Comparison of ENCODE assay signal across 26 mouse cellular contexts in the genomic region with DNA sequence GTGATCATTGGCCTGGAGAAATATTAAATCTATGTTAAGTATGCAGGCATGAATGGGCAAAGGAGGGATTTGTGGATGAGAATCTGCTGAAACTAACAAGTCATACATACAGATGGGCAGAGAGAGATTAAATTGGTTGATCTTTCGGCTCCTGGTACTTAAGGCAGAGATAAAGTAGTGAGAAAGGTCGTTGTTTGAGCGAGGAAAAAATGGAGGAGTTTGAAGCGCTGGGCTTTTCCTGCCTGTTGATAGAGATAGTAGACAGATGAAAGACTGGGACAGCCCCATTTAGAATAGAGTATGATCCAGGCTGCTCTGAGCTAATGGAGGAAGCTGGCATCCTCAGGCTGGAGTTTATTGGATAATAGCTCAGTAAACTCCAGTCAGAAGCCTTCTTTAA.
DNase-seq lines count a peak whose midpoint lies in the region; ATAC-seq and TF ChIP-seq lines count a peak whose summit lies in the region.
"Had no signal": no experiment of that assay in that cellular context is flagged by ENCODE, and none has a peak within 500 bp of the region (broad histone marks: within the 10 kb centered on the region; RNA-seq: fewer than 3 reads in every experiment).

No protein-coding gene starts in this region.

- no peak for DNase-seq in heart, postnatal 10 days
- no peak for DNase-seq in liver, postnatal 0 days
- DNase-seq in liver, embryonic 14.5 days (ENCODE audit: low read depth in 3 of 3, low spot score in 3 of 3), result no peak
- DNase-seq in cerebellum, postnatal 36 days, result no peak
- no peak for DNase-seq in adrenal gland, postnatal 4 days (ENCODE audit: low spot score in 2 of 2)
- DNase-seq: adrenal gland, postnatal 36 days; B cell, adult 2 months; cerebellum, adult 11-12 months; cerebellum, postnatal 14 days; kidney, adult 8-10 months; kidney, postnatal 10 days; lung, adult 2 months; right cerebral cortex, postnatal 4 days; thymus, postnatal 14 days had no signal

- no peaks in the 10 kb centered on the region for H3K36me3 ChIP-seq in heart, embryonic 14.5 days (ENCODE audit: control insufficient read depth, insufficient read depth, low read length)
- peaks cover 18% of the 10 kb centered on the region for H3K36me3 ChIP-seq in liver, embryonic 12.5 days
- H3K36me3 ChIP-seq in liver, postnatal 0 days (replicated peaks; ENCODE audit: insufficient read depth, low read length), result no peaks in the 10 kb centered on the region
- peaks cover 3% of the 10 kb centered on the region; the same call in 1 of the 2 replicates for H3K36me3 ChIP-seq in liver, embryonic 14.5 days (replicated peaks; ENCODE audit: control insufficient read depth, insufficient read depth, low read depth)
- H3K36me3 ChIP-seq: G1E; intestine, embryonic 15.5 days had no signal

- no peak overlapping the region for H3K4me3 ChIP-seq in heart, embryonic 14.5 days (ENCODE audit: control insufficient read depth in 1 of 2, insufficient read depth in 1 of 2, low read depth in 1 of 2, low read length in 2 of 2)
- H3K4me3 ChIP-seq in liver, embryonic 12.5 days, result no peak overlapping the region
- no peak overlapping the region for H3K4me3 ChIP-seq in liver, postnatal 0 days (ENCODE audit: low read depth, low read length)
- no peak overlapping the region for H3K4me3 ChIP-seq in liver, embryonic 14.5 days (ENCODE audit: insufficient read depth in 1 of 2, low read depth in 2 of 2, low read length in 2 of 2)
- H3K4me3 ChIP-seq: embryonic facial prominence, embryonic 12.5 days; erythroblast, embryonic 14.5 days; forebrain, embryonic 13.5 days; hindbrain, embryonic 10.5 days; intestine, embryonic 15.5 days had no signal

- H3K27ac ChIP-seq in heart, embryonic 14.5 days (replicated peaks in 1 of 2; ENCODE audit: control insufficient read depth in 1 of 2, insufficient read depth in 1 of 2, low read depth in 2 of 2, low read length in 2 of 2), result peak overlapping the region; percentile 31 to 49; a peak in 3 of 4 replicates
- H3K27ac ChIP-seq in liver, embryonic 12.5 days, result no peak overlapping the region
- H3K27ac ChIP-seq in liver, postnatal 0 days (ENCODE audit: low read depth), result no peak overlapping the region
- H3K27ac ChIP-seq in liver, embryonic 14.5 days, result no peak overlapping the region
- H3K27ac ChIP-seq: embryonic facial prominence, embryonic 12.5 days; forebrain, embryonic 13.5 days; hindbrain, embryonic 10.5 days; intestine, embryonic 15.5 days; macrophage had no signal

- TF ChIP-seq CTCF in liver, postnatal 0 days (IDR thresholded peaks at IDR 0.05; ENCODE audit: low read depth), result no peak
- no peak for TF ChIP-seq CTCF in liver, embryonic 14.5 days (IDR thresholded peaks at IDR 0.05; ENCODE audit: low read depth)

- intact Hi-C loops in heart, postnatal 10 days (cut with DNase I), result no loop called here

- TF ChIP-seq EP300 in liver, postnatal 0 days (IDR thresholded peaks at IDR 0.05; ENCODE audit: low read depth), result no peak; the same call in 1 of the 2 replicates
- TF ChIP-seq EP300 in liver, embryonic 14.5 days (IDR thresholded peaks at IDR 0.05; ENCODE audit: low read depth), result peak; percentile 58

- H3K9me3 ChIP-seq in heart, embryonic 14.5 days (ENCODE audit: control insufficient read depth, low read length), result peaks cover 4% of the 10 kb centered on the region
- peaks cover 9% of the 10 kb centered on the region for H3K9me3 ChIP-seq in liver, embryonic 12.5 days (replicated peaks)
- peaks cover 8% of the 10 kb centered on the region for H3K9me3 ChIP-seq in liver, postnatal 0 days (ENCODE audit: low read length)
- H3K9me3 ChIP-seq in liver, embryonic 14.5 days (ENCODE audit: control insufficient read depth, low read length), result no peaks in the 10 kb centered on the region
- H3K9me3 ChIP-seq: forebrain, embryonic 13.5 days; intestine, embryonic 15.5 days had no signal

- ATAC-seq in heart, embryonic 14.5 days (ENCODE audit: insufficient number of reproducible peaks, insufficient read depth, low FRiP score, low read depth), result no peak
- peak; percentile 65; the same call in 1 of the 2 replicates for ATAC-seq in liver, embryonic 12.5 days
- no peak for ATAC-seq in liver, postnatal 0 days
- ATAC-seq in liver, embryonic 14.5 days (ENCODE audit: insufficient read depth), result peak; percentile 67
- ATAC-seq: forebrain, embryonic 13.5 days; hindbrain, embryonic 16.5 days; intestine, embryonic 15.5 days; Patski had no signal

- 8% methylated on average over 4 of the region's 4 CpGs for WGBS in heart, embryonic 14.5 days
- 8% methylated on average over 4 of the region's 4 CpGs for WGBS in liver, embryonic 12.5 days (ENCODE audit: insufficient replicate concordance)
- WGBS in liver, postnatal 0 days (ENCODE audit: insufficient replicate concordance), result 31% methylated on average over 4 of the region's 4 CpGs
- WGBS in liver, embryonic 14.5 days (ENCODE audit: insufficient replicate concordance), result 5% methylated on average over 4 of the region's 4 CpGs

- H3K4me2 ChIP-seq in heart, embryonic 14.5 days (ENCODE audit: low read length), result no peak overlapping the region
- peak overlapping the region; percentile 12; the same call in 1 of the 2 replicates for H3K4me2 ChIP-seq in liver, embryonic 12.5 days
- H3K4me2 ChIP-seq in liver, postnatal 0 days (ENCODE audit: low read depth, low read length), result no peak overlapping the region
- H3K4me2 ChIP-seq in liver, embryonic 14.5 days (ENCODE audit: low read depth), result no peak overlapping the region
- H3K4me2 ChIP-seq: embryonic facial prominence, embryonic 12.5 days; forebrain, embryonic 13.5 days; intestine, embryonic 15.5 days; midbrain, embryonic 11.5 days had no signal

- H3K9ac ChIP-seq in heart, embryonic 14.5 days (ENCODE audit: low read length), result peak overlapping the region; percentile 27; the same call in 1 of the 2 replicates
- no peak overlapping the region; the same call in 1 of the 2 replicates for H3K9ac ChIP-seq in liver, embryonic 12.5 days
- no peak overlapping the region for H3K9ac ChIP-seq in liver, postnatal 0 days (replicated peaks)
- no peak overlapping the region for H3K9ac ChIP-seq in liver, embryonic 14.5 days (replicated peaks)
- H3K9ac ChIP-seq: embryonic facial prominence, embryonic 12.5 days; forebrain, embryonic 13.5 days; intestine, embryonic 15.5 days had no signal

- no peaks in the 10 kb centered on the region for H3K27me3 ChIP-seq in heart, embryonic 14.5 days (ENCODE audit: control insufficient read depth, insufficient read depth, low read length)
- no peaks in the 10 kb centered on the region for H3K27me3 ChIP-seq in liver, embryonic 12.5 days (replicated peaks)
- H3K27me3 ChIP-seq in liver, postnatal 0 days (ENCODE audit: insufficient read depth, low read length), result no peaks in the 10 kb centered on the region
- H3K27me3 ChIP-seq in liver, embryonic 14.5 days (ENCODE audit: control insufficient read depth, insufficient read depth, low read length), result no peaks in the 10 kb centered on the region
- H3K27me3 ChIP-seq: embryonic facial prominence, embryonic 12.5 days; forebrain, embryonic 13.5 days; intestine, embryonic 15.5 days; Patski had no signal

- peaks cover 28 to 73% of the 10 kb centered on the region in 2 experiments for H3K4me1 ChIP-seq in heart, embryonic 14.5 days (ENCODE audit: control insufficient read depth in 2 of 2, insufficient read depth in 2 of 2, low read length in 2 of 2)
- H3K4me1 ChIP-seq in liver, embryonic 12.5 days, result peaks cover 61% of the 10 kb centered on the region
- no peaks in the 10 kb centered on the region for H3K4me1 ChIP-seq in liver, postnatal 0 days (ENCODE audit: insufficient read depth)
- H3K4me1 ChIP-seq in liver, embryonic 14.5 days (replicated peaks; ENCODE audit: control insufficient read depth in 2 of 2, insufficient read depth in 2 of 2, low read length in 1 of 2), result peaks cover 8 to 24% of the 10 kb centered on the region in 2 experiments
- H3K4me1 ChIP-seq: forebrain, embryonic 13.5 days had no signal

Comparison
In these comparisons a context has a peak if more than half of its experiments do, and no peak if none do; other contexts are left out.
1. ATAC-seq: peak in liver, embryonic 12.5 days (single experiment) and liver, embryonic 14.5 days (single experiment); none in heart, embryonic 14.5 days (single experiment) and liver, postnatal 0 days (single experiment).
2. H3K27ac ChIP-seq: peak in heart, embryonic 14.5 days (2 of 2); none in liver, embryonic 12.5 days (single experiment), liver, postnatal 0 days (single experiment) and liver, embryonic 14.5 days (single experiment).